Mouse (Mus musculus) lung, postnatal 0 days (tissue): Measurements from ENCODE around the gene Zfp69. TPM values are rescaled to one million over a fixed set of nuclear protein-coding genes. Genes with fewer than 3 reads are reported as not detected.

Experiments used
- ATAC-seq: fragments of 200-750 bp; cut with Nextera tagmentation; 2 replicates; pipeline ENCODE4 v1.8.0; 2017; ENCODE audit warnings: moderate library complexity
- DNase-seq: peaks from one replicate; pipeline ENCODE4 v3.0.0-alpha.2; 2016; ENCODE audit warnings: low spot score
- H3K27ac ChIP-seq: fragments of 300-500 bp; sonication (generic); 2 replicates; pipeline ENCODE4 v1.5.1; 2014; ENCODE audit warnings: antibody characterized with exemption, mild to moderate bottlenecking, low read length, mixed read lengths
- H3K27me3 ChIP-seq: fragments of 300-500 bp; sonication (generic); replicated peaks from 2 replicates; pipeline ENCODE4 v1.6.1; 2014; ENCODE audit warnings: low read length, mixed read lengths; ENCODE audit not compliant: insufficient read depth
- H3K36me3 ChIP-seq: fragments of 300-500 bp; sonication (generic); 2 replicates; pipeline ENCODE4 v1.6.1; 2014; ENCODE audit warnings: low read length, mixed read lengths; ENCODE audit not compliant: insufficient read depth
- H3K4me1 ChIP-seq: fragments of 300-500 bp; sonication (generic); 2 replicates; pipeline ENCODE4 v1.6.1; 2014; ENCODE audit warnings: antibody characterized with exemption, low read depth, low read length, mixed read lengths; ENCODE audit not compliant: insufficient read depth
- H3K4me2 ChIP-seq: fragments of 300-500 bp; sonication (generic); replicated peaks from 2 replicates; pipeline ENCODE4 v1.6.1; 2014; ENCODE audit warnings: low read depth, mild to moderate bottlenecking, low read length, moderate library complexity, mixed read lengths
- H3K4me3 ChIP-seq: fragments of 300-500 bp; sonication (generic); 2 replicates; pipeline ENCODE4 v1.5.1; 2014; ENCODE audit warnings: low read depth, low read length
- H3K9ac ChIP-seq: fragments of 300-500 bp; sonication (generic); replicated peaks from 2 replicates; pipeline ENCODE4 v1.6.1; 2014; ENCODE audit warnings: low read depth, mild to moderate bottlenecking
- H3K9me3 ChIP-seq: fragments of 300-500 bp; sonication (generic); 2 replicates; pipeline ENCODE4 v1.6.1; 2016; ENCODE audit warnings: low read length, mixed read lengths
- CTCF ChIP-seq: IDR thresholded peaks from 2 replicates; pipeline ENCODE4 v1.5.1; 2016; ENCODE audit warnings: antibody characterized with exemption, mild to moderate bottlenecking
- EP300 ChIP-seq: IDR thresholded peaks from 2 replicates; pipeline ENCODE4 v1.6.1; 2016; ENCODE audit warnings: antibody characterized with exemption, mild to moderate bottlenecking, control low read depth
- WGBS: fragments of 180-500 bp; shearing (Covaris S2); extraction: QIAGEN DNeasy Blood & Tissue Kit; methylation state at CpG from one replicate; pipeline ENCODE4 v1.1.7; 2014; 5-methylcytosine and 5-hydroxymethylcytosine counted together
- polyA plus RNA-seq: library from polyadenylated mRNA; unstranded; fragments of >200 nt; fragmentation: Nextera tagmentation; extraction: Ambion mirVana; gene quantifications from 2 replicates; pipeline ENCODE4 v1.2.1, GENCODE M21; 2015

The Zfp69 gene
- polyA plus RNA-seq, 1 experiment from 2014 or later = 6.7 TPM

DNA sequence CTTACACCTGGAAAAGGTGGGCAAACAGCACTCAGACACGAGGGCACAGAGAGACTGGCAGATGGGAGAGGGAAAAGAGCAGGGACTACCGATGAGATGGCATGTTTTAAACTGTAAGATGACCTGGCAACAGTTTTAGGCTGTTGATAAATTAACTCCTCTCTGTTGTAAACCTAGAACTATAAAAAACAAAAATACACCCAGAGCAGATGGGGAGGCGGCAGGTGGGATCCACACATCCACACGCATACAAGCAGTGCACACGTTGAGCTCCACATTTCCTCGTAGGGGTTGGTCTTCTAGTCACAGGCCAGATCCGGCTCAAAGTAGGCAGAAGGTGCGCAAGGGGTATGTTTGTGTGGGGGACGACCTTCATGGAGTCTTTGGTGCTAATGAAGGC is 17.0 kb upstream of the Zfp69 start:
- H3K4me1 ChIP-seq = no peaks in the 10 kb centered on the region
- H3K4me3 ChIP-seq = no peak overlapping the region
- H3K36me3 ChIP-seq = peaks cover 19% of the 10 kb centered on the region; the same call in 1 of the 2 replicates
- no peaks in the 10 kb centered on the region for H3K27me3 ChIP-seq
- WGBS = 90% methylated on average over 9 of the region's 9 CpGs
- no peak for ATAC-seq
- H3K9me3 ChIP-seq = no peaks in the 10 kb centered on the region
- no peak overlapping the region for H3K9ac ChIP-seq
- TF ChIP-seq EP300 = no peak
- TF ChIP-seq CTCF = no peak
- DNase-seq = no peak
- no peak overlapping the region for H3K27ac ChIP-seq
- no peak overlapping the region for H3K4me2 ChIP-seq

GRCm38 (mm10) chr4:120955586-120955985 is 4.1 kb upstream of the Zfp69 start:
- Histone ChIP-seq H3K9me3 (no peaks in the 10 kb centered on the region), H3K9ac (no peak overlapping the region), H3K4me3 (no peak overlapping the region), H3K4me1 (no peaks in the 10 kb centered on the region), H3K4me2 (no peak overlapping the region), H3K27me3 (no peaks in the 10 kb centered on the region), H3K27ac (no peak overlapping the region), H3K36me3 (no peaks in the 10 kb centered on the region)
- no peak for DNase-seq
- ATAC-seq = no peak
- TF ChIP-seq EP300 (no peak), CTCF (no peak)
- WGBS = 93% methylated on average over 1 of the region's 1 CpGs

DNA sequence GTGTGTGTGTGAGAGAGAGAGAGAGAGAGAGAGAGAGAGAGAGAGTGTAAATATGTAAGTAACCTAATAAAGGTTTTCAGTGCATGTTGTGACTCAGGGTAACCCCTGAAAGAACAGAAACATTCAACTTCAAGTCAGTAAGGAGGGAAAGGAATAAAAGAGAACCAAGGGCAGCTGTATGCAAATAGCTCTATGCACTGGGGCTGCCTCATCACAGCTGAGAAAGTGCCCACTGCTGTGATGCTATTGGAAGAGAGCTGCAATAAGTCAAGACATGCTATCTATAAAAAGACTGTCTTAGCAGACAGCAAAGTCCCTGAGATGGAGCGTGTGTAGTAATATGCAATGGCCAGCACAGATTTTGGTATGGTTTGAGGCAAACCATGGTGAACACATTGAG is 2.2 kb upstream of the Zfp69 start:
- H3K36me3 ChIP-seq = no peaks in the 10 kb centered on the region
- no peak for ATAC-seq
- H3K9me3 ChIP-seq = no peaks in the 10 kb centered on the region
- no peaks in the 10 kb centered on the region for H3K4me1 ChIP-seq
- WGBS = 83% methylated on average over 1 of the region's 1 CpGs
- no peak for TF ChIP-seq EP300
- TF ChIP-seq CTCF = no peak
- DNase-seq = no peak
- H3K27me3 ChIP-seq = no peaks in the 10 kb centered on the region
- H3K9ac ChIP-seq = no peak overlapping the region
- H3K4me2 ChIP-seq = no peak overlapping the region
- H3K4me3 ChIP-seq = no peak overlapping the region
- H3K27ac ChIP-seq = no peak overlapping the region

DNA sequence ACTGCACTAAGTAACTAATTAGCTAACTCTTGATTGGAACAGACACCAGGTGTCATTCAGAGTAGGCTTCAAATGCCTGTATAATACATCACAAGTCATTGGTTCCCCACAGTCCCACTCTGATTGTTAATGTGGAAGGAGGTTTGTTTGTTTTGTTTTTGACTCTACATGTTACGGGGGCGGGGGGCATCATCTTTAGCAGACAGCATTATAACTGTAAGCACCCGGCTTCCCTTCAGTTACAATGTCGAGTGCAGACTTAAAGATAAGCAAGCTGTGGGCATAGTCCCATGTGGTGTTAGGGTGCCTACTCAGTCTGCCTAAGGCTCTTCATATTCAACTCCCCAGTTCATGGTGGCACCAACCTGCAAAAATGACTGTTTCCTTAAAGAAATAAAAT is 1.5 kb upstream of the Zfp69 start:
- 71% methylated on average over 4 of the region's 4 CpGs for WGBS
- Histone ChIP-seq H3K36me3 (no peaks in the 10 kb centered on the region), H3K4me2 (no peak overlapping the region), H3K4me1 (no peaks in the 10 kb centered on the region), H3K27me3 (no peaks in the 10 kb centered on the region), H3K4me3 (no peak overlapping the region), H3K9ac (no peak overlapping the region), H3K27ac (no peak overlapping the region), H3K9me3 (no peaks in the 10 kb centered on the region)
- TF ChIP-seq CTCF = no peak
- TF ChIP-seq EP300 = no peak
- DNase-seq (no peak), ATAC-seq (no peak)

GRCm38 (mm10) chr4:120952163-120952562 is 664 bp upstream of the Zfp69 start:
- Histone ChIP-seq H3K4me2 (peak overlapping the region; percentile 94), H3K9me3 (no peaks in the 10 kb centered on the region), H3K36me3 (no peaks in the 10 kb centered on the region), H3K4me3 (peak overlapping the region; percentile 74), H3K9ac (peak overlapping the region; percentile 68), H3K27ac (peak overlapping the region; percentile 93), H3K27me3 (no peaks in the 10 kb centered on the region), H3K4me1 (no peaks in the 10 kb centered on the region)
- peak; percentile 48; the same call in 1 of the 2 replicates for TF ChIP-seq EP300
- no peak for TF ChIP-seq CTCF
- DNase-seq (peak; percentile 66), ATAC-seq (peak; percentile 21; the same call in 1 of the 2 replicates)
- 18% methylated on average over 6 of the region's 6 CpGs for WGBS

GRCm38 (mm10) chr4:120950763-120951427 is 604 bp downstream of the Zfp69 start:
- Histone ChIP-seq H3K4me3 (peak overlapping the region; percentile 74), H3K4me1 (no peaks in the 10 kb centered on the region), H3K27me3 (no peaks in the 10 kb centered on the region), H3K36me3 (no peaks in the 10 kb centered on the region), H3K27ac (peak overlapping the region; percentile 93), H3K4me2 (peak overlapping the region; percentile 94), H3K9ac (peak overlapping the region; percentile 68), H3K9me3 (no peaks in the 10 kb centered on the region)
- TF ChIP-seq EP300 (no peak), CTCF (no peak)
- DNase-seq (no peak), ATAC-seq (no peak)
- 4% methylated on average over 20 of the region's 20 CpGs for WGBS
